Mouse (Mus musculus) adrenal gland, adult 18-20 months (tissue): Measurements from ENCODE around the gene Dock9. TPM values are rescaled to one million over a fixed set of nuclear protein-coding genes. Genes with fewer than 3 reads are reported as not detected.
A peak's percentile ranks its signal among the peaks of the same experiment; 100 is the strongest.

Source experiments
- DNase-seq, 2 experiments: peaks; one replicate each; pipeline ENCODE4 v3.0.0; 2021 to 2022; ENCODE audit warnings: low spot score in 2 of 2
- total RNA-seq, 2 experiments: library from RNA; stranded (reverse); gene quantifications; 1 replicate in 1 of 2; 2 replicates in 1 of 2; pipeline ENCODE4 v1.2.3; 2021

The Dock9 gene
- total RNA-seq, 2 experiments from 2014 or later: 19.7 to 24.3 TPM

DNA sequence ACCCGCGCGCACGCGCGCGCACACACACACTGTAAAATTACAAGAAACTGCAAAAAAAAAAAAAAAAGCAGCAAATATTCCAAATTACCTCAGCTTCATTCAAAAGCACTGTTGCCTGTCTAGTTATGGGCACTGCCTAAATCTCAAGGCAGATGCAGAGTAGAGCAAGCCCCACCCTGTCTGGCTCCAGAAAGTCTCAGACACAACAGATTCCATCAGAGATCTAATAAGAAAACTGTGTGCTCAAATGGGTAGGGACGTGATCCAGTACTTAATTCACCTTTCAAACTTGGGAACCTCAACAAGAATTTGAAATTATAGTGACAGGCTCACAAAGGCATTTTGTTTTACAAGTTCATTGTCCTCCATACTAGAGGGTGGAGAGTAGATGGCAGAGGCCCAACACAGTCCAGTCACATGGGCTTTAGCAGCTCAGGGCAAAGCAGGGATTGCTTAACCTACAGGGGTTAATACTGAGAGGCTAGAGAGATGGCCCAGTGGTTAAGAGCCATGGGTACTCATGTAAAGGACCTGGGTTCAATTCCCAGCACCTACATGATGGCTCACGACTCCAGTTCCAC, 131.9 kb downstream of the Dock9 start:
- DNase-seq: no peak

DNA sequence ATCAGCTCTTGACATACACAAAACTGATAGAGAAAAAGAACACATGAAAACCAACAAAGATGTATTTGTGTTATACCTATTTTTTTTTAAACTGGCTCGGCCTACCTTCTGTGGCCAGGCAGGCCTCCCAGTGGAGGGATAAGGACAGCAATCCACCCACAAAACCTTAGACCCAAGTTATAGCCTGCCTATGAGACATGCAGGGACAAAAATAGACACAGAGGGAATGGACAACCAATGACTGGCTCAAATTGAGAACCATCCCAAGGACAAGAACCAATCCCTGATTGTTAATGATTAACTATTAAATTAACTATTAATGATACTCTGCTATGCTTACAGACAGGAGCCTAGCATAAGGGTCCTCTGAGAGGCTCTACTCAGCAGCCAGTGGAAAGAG, 133.7 kb downstream of the Dock9 start:
- DNase-seq: no peak

DNA sequence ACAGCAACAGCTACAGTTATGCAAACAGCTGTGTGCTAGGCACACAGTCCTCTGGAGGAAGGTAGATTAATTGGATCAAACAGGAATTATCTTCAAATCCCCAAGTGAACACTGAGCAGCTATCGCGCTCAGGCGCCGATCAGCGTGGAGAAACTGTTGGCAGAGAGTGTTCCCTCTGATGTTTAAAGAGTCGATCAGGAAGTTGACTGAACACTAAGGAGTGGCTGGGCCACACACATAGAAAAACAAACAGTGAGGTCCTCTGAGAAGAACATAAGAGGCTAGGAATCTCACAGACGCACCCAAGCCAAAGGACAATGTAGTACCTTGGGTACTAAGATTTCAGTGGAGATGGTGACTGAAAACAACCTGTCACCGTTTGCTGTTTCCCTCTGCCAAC, 136.7 kb downstream of the Dock9 start:
- no peak for DNase-seq

DNA sequence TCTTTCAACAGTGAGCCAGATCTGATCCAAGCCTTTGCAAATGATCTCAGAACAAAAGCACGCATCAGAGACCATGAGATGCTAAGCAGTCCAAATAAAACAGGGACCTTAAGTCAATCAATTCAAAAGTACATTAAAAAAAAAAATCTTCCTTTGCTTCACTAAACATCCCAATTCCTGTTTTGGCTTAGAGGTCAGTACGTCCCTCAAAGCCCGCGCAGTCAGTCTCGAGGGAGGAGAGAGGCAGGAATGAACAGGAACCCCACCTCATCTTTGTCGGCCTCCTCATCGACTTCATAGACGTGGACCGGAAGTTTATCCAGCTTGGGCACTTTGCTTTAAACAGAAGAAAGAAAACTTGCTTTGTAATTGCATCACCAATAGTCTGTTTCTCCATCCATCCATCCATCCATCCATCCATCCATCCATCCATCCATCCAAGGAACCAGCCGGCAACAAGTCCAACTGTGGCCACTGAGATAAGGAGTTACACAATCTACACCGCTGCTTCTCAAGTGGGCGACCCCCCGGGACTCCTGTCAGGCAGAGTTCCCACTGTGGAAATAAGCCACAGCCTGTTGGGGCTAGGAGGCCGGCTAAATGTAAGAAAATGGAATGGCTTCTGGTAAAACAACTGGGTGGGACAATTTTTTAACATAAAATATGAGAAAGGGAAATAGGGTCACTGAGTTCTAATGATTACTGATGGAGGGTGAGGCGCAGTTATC, 137.3 kb downstream of the Dock9 start:
- no peak for DNase-seq

DNA sequence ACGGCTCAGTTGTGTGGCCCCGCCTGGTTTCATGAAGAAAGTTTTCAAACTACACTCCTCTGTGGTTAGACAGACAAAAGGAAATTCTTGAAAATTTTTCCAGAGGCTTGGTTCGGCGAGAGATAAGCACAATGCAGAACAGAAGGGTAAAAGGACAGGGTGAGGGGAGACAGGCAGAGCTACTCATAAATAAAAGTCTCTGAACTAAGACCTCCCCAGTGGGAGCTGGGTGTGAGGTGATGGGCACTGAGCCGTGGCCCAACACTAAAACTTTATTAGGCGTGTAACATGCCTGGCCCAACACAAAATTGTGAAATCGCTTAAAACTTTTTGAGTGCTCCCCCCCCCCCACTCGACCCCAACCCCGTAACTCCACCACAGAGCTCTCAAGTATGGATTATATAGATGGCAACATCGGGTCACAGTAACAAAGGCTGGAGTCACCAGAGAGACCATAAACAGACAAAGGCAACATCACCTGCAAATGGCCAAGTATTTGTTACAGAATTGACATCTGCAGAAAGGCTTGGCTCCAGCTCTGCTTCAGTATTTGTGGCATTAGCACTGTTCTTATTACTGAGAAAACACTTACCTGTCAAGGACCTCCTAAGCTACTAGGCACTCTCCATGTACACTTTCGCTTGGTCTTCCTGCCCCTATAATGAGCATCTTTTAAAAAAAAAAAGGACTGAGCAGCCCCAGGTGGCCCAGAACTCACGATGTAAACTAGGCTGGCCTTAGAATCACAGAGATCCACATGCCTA, 138.4 kb downstream of the Dock9 start:
- DNase-seq: no peak

DNA sequence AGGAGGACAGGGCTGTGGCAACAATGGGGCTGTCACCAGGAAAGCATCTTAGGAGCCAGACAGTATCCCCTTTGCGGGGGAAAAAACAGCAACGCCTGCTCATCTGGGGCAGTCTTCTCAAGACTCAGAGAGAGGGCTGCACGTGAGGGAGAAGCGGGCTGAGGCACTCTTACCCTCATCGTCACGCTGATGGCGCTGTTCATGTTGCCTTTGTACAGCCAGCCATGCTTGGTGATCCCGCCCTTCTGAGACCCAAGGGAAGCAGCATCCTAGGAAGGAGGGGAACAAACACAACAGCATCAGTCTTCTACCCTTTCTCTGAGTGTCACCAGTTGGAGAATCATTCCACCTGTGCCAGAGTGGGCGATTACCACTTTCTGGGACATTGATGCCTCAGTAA, 139.1 kb downstream of the Dock9 start:
- DNase-seq: no peak

DNA sequence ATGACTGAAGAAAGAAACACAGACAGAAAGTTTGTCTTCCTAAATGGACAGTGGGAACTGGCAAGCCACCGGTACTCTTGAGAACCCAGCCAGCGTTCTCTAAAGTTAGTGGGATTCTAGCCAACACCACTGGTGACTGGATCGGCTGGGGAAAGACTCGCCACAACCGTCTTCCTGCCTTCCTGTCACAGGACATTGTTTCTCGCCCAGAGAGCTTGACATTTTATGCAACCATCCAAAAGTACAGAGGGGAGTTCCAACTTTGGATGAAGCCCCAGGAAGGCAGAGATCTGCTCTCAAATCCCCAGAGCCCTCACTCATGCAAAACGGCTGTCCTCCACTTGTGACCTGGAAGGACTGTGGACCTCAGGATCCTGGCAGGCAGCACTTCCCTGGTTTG, 140.0 kb downstream of the Dock9 start:
- no peak for DNase-seq

DNA sequence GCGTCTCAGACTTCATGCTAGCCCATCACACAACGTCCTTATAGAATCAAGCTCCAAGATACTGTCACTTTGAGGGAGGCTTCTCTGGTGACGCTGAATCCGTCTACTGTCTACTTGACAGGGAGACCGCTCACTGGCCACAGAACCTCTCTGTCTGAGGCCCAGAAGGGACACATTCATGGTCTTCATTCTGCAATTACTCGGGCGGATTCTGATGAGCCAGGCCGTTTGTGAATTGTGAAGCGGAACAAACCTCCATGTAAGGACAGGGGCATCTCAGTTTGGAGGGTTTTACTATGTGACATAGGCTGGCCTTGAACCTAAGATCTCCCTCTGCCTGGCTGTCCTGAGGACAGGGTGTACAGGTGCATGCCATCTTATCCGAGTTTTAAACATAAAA, 140.7 kb downstream of the Dock9 start:
- DNase-seq: no peak

DNA sequence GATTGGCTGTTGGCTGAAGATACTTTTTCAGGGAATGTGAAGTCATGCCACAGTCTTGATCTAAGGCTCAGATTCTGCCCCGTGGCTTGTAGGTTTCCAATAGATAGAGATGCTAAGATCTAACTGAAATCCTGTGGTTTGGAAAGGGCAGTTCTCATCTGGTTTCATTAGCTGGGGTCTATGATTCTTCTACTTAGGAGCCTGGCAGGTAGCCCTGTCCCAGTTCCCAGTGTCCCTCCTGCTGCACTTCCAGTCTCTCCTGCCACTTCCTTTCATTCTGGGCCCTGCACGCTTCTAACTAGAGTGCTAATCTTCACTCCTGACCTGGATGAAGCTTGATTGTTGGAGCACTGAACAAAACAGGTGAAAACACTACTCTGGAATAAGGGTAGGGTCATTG, 142.7 kb downstream of the Dock9 start:
- DNase-seq: no peak

DNA sequence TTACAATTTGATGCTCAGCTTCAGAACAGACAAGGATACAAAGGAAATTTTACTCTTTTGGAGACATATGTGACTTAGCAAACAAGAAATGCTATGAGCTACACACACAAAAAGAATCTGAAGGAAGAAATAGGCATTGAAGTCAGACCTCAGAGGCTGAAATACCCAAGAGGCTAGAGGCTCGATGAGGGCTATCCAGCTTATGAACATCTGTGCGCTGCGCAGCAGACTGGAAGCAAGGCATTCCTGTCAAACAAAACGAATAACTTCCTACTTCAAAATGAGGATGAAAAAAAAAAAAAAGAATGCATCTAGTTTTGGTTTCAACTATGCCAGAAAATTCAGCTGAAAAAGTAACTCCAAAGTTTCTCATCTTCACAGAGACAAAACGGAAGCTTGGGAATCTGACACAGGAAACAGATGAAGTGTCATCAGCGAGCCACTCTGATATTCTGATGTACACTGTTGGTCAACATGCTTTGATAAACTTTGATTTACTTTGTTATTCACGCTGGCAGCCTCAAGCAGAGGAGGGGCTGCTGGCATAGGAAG, 143.1 kb downstream of the Dock9 start:
- no peak for DNase-seq

DNA sequence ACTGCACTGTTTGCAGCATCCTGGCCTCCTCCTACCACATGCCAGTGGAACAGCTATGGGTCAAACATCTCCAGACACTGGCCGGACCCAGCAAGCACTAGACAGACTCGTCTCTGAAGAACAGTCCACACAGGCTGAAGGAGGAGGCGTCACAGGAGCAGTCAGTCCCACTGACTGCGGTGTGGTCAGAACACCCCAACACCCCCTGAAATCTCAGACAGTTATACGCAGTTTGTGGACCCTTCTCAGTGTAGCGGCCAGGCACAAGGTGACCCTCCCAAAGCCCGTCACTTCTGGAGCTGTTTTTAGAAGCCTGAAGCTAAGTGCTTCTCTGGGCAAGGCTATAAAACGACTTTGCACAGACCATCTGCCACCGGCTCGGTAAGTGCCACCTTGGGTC, 143.9 kb downstream of the Dock9 start:
- DNase-seq: no peak

DNA sequence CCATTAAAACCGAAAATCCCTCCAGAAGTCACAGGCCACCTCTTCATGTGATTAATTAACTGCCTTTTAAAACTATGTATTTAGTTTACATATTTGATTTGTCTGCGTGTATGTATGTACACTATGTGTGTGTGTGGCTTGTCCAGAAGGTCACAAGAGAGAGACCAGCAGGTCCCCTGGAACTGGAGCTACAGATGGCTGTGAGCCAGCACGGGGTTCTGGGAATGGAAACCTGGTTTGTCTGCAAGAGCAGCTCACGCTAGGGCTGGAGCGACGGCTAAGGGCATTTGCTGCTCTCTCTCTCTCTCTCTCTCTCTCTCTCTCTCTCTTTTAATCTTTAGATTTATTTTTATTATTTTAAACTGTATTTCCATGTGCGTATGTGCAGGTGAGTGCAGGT, 144.4 kb downstream of the Dock9 start:
- DNase-seq: no peak

DNA sequence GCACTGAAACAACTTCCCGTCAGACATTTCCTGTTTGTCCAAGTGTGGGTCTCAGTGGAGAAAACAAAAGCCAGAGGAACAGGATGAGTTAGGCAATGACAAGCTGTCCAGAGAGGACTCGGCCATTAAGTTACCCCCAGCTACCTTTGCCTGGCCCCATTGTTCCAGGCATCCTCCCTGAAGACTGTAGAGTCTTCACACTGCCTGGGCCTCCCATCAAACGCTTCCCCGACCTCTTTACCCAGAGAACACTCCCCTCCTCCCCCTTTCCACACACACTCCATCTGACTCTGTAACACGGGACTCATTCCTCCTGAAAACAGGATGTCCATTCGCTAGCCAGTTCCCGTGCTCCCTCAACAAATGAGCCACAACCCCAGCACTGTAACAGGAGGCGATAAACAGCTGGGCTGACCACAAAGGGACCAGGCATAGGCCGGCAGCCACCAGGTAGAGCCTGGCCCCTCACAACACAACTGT, 149.0 kb downstream of the Dock9 start:
- no peak for DNase-seq

DNA sequence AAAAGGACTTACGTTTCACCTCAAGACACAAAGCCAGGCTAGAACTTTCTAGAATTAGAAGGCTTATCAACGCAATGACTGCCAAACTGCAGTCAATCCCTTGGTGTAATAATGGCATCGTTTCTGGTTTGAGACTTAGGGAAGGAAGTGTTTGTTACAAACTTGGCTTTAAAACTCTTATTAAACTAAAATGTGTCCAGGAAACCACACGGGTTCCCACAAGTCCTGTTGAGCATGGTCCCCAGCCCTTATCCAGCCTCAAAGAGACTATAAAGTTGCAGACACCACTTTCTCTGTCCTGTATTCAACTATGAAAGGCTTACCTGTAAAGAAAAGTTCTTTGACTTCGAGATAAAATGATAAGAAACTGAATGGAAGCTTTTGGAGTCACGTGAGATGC, 149.9 kb downstream of the Dock9 start:
- DNase-seq: no peak

DNA sequence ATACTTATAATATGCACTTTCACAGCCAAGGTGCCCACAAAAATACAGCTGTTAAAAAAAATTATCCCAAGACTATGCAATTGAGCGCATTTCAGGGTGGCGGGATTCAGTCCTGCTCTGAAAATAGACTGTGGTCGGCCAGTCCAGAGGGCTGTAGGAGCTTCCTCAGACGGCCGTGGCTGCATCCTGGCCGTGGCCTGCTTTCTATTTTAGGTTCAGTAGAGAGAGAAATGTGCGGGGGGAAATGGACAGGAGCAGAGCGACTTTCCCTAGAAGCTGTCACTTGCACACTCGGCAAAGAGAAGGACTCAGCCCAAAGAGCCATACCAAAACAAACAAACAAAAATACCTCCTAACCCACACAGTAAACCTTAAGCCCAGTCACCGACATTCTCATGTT, 151.0 kb downstream of the Dock9 start:
- peak in 1 of 2 experiments; percentile 29 for DNase-seq

DNA sequence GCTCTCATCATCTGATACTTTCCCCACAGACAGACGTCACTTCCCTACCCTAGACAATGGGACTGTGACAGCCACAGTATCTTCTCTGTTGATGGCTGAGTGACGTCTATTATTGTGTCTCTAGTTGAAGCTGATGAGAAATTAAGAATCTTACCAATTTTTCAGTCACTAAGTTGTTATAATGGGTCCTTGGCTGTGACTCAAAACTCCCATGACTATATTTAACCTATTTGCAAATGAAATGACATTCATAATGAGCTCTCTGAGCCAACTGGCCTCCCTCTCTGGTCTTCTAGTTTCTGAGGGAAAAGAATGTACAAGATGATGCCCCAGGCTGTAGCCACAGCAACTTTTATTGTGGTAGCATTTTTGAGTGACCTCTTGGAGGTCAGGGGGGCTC, 153.3 kb downstream of the Dock9 start:
- no peak for DNase-seq

DNA sequence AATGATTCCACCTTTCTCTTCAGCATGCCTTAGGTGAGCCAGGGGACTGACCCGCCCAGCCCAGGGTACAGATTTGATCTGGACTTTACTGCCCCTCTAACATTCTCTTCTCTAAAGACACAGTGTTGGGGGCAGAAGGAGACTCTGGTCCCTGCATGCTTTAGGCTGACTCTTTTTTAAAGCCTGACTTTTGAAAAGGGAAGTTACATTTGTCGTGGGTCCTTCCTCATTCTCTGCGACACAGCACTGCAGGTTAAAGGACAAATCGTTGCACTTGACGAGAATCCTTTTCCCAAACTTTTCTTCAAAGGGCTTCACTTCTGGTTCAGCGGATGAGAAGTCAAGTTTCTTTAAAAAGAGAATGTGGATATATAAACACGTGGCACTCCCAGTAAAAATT, 156.4 kb downstream of the Dock9 start:
- DNase-seq: no peak

DNA sequence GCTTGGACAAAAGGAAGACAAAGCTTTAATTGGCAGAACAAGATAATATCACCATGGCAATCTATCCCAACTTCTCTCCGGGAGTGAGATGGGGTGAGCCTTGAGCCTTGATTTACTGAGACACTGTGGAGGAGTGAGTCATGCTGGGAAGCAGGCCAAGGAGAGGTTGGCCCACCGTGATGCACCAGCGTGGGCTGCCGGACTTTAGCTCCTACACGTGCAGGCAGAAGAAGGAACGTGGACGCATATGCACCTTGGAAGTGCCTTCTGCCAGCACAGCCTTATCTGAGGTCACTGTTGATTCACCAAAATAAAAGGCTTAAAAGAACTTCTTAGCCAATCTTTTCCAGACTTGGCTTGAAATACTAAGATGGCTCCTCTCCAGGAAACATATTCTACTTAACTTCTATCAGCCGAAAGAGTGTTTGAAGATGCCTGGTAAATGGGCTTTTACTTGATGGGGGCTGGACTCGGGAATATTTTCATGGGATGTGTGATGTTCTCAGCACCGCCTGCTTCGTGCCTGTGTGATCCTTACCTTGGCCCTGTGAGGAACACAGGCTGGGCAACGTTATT, 160.6 kb downstream of the Dock9 start:
- peak; percentile 58 to 64 for DNase-seq

DNA sequence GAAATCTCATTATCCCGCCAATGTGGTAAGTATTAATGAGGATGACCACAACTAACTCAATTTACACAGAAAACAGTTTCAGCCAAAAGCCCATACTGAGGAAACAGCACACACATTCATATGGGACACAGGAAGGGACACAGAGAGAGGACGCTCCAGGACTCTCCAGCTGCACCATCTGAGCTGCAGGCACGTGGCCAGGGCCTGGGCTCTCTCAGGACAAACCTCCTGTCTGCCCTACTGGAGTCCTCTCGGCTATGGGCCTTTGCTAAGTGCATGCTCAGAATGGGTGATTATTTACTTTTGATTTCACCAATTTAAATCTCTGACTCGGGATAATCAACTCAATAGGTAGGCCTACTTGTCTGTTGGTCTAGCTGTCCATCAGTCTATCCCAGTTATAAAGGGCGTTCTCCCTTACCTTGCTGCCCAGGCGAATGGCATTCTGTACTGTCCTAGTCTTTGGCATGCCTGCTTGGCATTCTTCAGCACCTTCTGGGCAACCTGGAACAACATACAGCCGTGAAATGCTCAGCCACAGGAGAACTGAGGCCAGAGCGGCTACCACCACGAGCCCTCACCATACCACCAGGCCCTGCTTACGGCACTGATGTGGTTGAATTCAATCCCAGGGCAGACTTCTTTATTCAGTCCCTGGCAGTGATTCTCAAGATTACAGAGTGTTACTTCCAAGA, 162.8 kb downstream of the Dock9 start:
- DNase-seq: no peak

DNA sequence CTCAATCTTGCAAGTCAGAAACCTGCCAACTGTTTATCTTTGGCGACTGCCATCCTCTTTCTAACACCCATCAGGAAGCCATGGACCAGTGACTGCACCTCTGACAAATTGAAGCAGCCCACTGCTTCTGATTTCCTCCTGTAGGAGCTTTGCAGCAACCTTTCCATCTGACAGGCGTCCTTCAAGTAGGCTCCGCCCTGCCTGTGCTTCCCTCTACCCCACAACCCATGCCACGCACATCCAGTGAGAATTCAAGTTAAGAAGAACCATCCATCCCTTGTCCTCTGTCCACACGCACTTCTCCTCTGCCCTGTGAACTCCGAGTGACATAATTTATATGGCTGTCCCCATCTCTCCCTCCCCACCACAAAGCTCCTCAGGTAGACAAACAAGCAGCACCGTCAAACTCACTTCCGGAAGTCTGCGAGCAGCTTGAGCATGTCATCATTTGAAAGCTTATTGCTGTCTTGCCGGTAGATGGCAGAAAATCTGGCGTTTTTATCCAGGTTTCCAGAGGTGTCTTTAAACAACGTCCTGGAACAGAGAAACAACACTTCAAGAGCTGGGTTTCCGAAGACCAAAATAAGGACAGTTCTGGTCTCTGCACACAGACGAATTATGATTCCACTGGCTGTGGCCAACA, 163.4 kb downstream of the Dock9 start:
- DNase-seq: no peak

DNA sequence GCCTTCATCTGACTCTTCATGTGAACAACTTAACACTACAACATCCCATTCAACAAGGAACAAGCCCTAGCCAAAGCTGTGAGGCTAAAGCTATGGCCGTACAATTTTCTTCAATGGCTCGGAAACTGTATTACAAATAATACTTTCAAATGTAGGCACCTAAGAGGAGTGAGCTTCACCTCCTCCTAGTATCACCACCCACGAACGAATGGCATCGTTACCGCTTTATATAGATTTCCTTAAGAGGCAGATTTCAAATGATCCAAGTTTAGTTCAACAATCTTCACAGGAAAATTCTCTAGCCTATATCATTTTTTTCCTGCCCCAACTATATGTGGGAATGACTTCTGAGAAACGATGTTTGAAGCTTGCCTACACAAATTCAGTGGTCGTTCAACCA, 165.7 kb downstream of the Dock9 start:
- no peak for DNase-seq
